33 mouse cellular contexts compared by ENCODE assay signal in the genomic region with DNA sequence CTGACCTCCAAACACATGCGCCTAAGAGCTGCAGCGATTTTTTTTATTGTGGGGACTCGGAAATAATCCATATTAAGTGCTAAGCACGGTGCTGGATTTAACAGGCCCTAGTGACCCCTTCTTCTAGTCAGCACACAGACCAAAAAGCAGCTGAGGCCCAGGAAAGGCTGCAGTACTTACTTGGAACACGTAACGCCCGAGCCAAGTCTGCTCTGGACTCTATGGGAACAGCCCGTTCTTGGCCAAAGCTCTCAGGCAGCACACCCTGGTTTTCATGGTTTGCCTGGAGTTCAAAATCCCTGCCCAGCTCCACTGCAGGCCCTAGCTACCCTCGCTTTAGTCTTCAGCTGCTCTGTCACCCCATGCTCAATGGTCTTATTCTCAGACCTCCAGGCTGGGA. TPM values are rescaled to one million over a fixed set of nuclear protein-coding genes. Genes with fewer than 3 reads are reported as not detected.
DNase-seq lines count a peak whose midpoint lies in the region; ATAC-seq and TF ChIP-seq lines count a peak whose summit lies in the region.
"Had no signal": no experiment of that assay in that cellular context is flagged by ENCODE, and none has a peak within 500 bp of the region (broad histone marks: within the 10 kb centered on the region; RNA-seq: fewer than 3 reads in every experiment).

No protein-coding gene starts in this region.

- ATAC-seq in lung, postnatal 0 days: peak; percentile 58
- ATAC-seq: CD4-positive, CD25-positive, alpha-beta regulatory T cell, adult 4 months; forebrain, postnatal 0 days; inflammation-experienced regulatory T-cells, adult 6 months; liver, embryonic 12.5 days; liver, postnatal 0 days had no signal

- no peaks in the 10 kb centered on the region for H3K27me3 ChIP-seq in lung, postnatal 0 days (replicated peaks; ENCODE audit: insufficient read depth, low read length)
- H3K27me3 ChIP-seq: embryonic facial prominence, embryonic 15.5 days; forebrain, embryonic 12.5 days; hindbrain, embryonic 15.5 days; neural tube, embryonic 12.5 days had no signal

- no peak for TF ChIP-seq CTCF in lung, postnatal 0 days (IDR thresholded peaks at IDR 0.05)

- 0 out of 2 replicates have a peak overlapping the region, but pooled peaks have one; percentile 7 for H3K27ac ChIP-seq in lung, postnatal 0 days (ENCODE audit: low read length)
- H3K27ac ChIP-seq: embryonic facial prominence, embryonic 10.5 days; embryonic facial prominence, embryonic 15.5 days; forebrain, embryonic 12.5 days; heart, embryonic 13.5 days; hindbrain, embryonic 10.5 days; hindbrain, embryonic 15.5 days; liver, embryonic 12.5 days; neural tube, embryonic 12.5 days had no signal

- H3K9ac ChIP-seq in lung, postnatal 0 days (replicated peaks; ENCODE audit: low read depth): no peak overlapping the region
- H3K9ac ChIP-seq: embryonic facial prominence, embryonic 15.5 days; forebrain, embryonic 12.5 days; forebrain, postnatal 0 days; heart, embryonic 13.5 days; hindbrain, embryonic 15.5 days; liver, embryonic 12.5 days; liver, postnatal 0 days; neural tube, embryonic 12.5 days had no signal

- no peak overlapping the region for H3K4me3 ChIP-seq in lung, postnatal 0 days (ENCODE audit: low read depth, low read length)
- H3K4me3 ChIP-seq: embryonic facial prominence, embryonic 10.5 days; embryonic facial prominence, embryonic 15.5 days; forebrain, embryonic 12.5 days; heart, embryonic 13.5 days; hindbrain, embryonic 10.5 days; hindbrain, embryonic 15.5 days; liver, embryonic 12.5 days; myocyte; neural tube, embryonic 12.5 days had no signal

- no peak overlapping the region for H3K4me2 ChIP-seq in lung, postnatal 0 days (replicated peaks; ENCODE audit: low read depth, low read length)
- H3K4me2 ChIP-seq: embryonic facial prominence, embryonic 15.5 days; forebrain, embryonic 12.5 days; heart, embryonic 13.5 days; hindbrain, embryonic 15.5 days; liver, embryonic 12.5 days; midbrain, embryonic 11.5 days; neural tube, embryonic 12.5 days had no signal

- peak; percentile 96 for DNase-seq in heart, adult 11 months
- no peak for DNase-seq in heart, postnatal 10 days
- DNase-seq in lung, postnatal 0 days (ENCODE audit: low spot score): peak; percentile 63
- DNase-seq in lung, adult 18-20 months: no peak
- peak; percentile 65 for DNase-seq in gastrocnemius, postnatal 25 days
- DNase-seq in skeletal muscle tissue, adult 2 months (ENCODE audit: low read depth, low spot score): peak; percentile 82
- DNase-seq in B cell, adult 2 months: no peak
- no peak for DNase-seq in T-cell, adult 2 months (ENCODE audit: low spot score)
- DNase-seq: adrenal gland, adult 2 months; adrenal gland, postnatal 36 days; cerebellum, adult 8-10 months; cerebellum, postnatal 25 days; forebrain, postnatal 0 days; kidney, adult 18-20 months; layer of hippocampus, postnatal 36 days; left cerebral cortex, postnatal 4 days; liver, postnatal 0 days; right cerebral cortex, adult 18-20 months; thymus, postnatal 25 days had no signal

- no peaks in the 10 kb centered on the region for H3K36me3 ChIP-seq in lung, postnatal 0 days (ENCODE audit: insufficient read depth, low read length)
- H3K36me3 ChIP-seq: embryonic facial prominence, embryonic 10.5 days; embryonic facial prominence, embryonic 15.5 days; forebrain, embryonic 12.5 days; heart, embryonic 13.5 days; hindbrain, embryonic 10.5 days; hindbrain, embryonic 15.5 days; liver, embryonic 12.5 days; neural tube, embryonic 12.5 days had no signal

- WGBS in lung, postnatal 0 days: 52% methylated on average over 9 of the region's 9 CpGs

- no peak for TF ChIP-seq EP300 in lung, postnatal 0 days (IDR thresholded peaks at IDR 0.05)

- no peaks in the 10 kb centered on the region for H3K9me3 ChIP-seq in lung, postnatal 0 days (ENCODE audit: low read length)
- H3K9me3 ChIP-seq: embryonic facial prominence, embryonic 10.5 days; embryonic facial prominence, embryonic 15.5 days; forebrain, embryonic 12.5 days; heart, embryonic 13.5 days; hindbrain, embryonic 10.5 days; hindbrain, embryonic 15.5 days; liver, embryonic 12.5 days; neural tube, embryonic 12.5 days had no signal

- intact Hi-C loops in heart, postnatal 10 days (cut with DNase I): loop anchor here (5.0 to 10.0 kb wide), 2 partner anchors 78 to 410 kb away; partner anchors contain the start of gene Adamts14

- no peaks in the 10 kb centered on the region for H3K4me1 ChIP-seq in lung, postnatal 0 days (ENCODE audit: insufficient read depth, low read depth, low read length)
- H3K4me1 ChIP-seq: heart, embryonic 13.5 days; hindbrain, embryonic 15.5 days; liver, embryonic 12.5 days; neural tube, embryonic 12.5 days had no signal

RNA-seq across cellular contexts. Expression of gene Tbata, which starts 22.9 kb away (rescaled TPM):
- not detected for total RNA-seq in heart, postnatal 10 days (2021)
- 2.1 and 2.5 TPM in 2 replicates for polyA plus RNA-seq in lung, postnatal 0 days (2015; fragmentation: Nextera tagmentation; extraction: Ambion mirVana)
- total RNA-seq in gastrocnemius, postnatal 25 days (2021): not detected
- total RNA-seq: adrenal gland, adult 2 months; adrenal gland, postnatal 36 days; megakaryocyte, adult 5-6 weeks had no signal
- polyA plus RNA-seq: adrenal gland, adult 2 months; CD4-positive, CD25-positive, alpha-beta regulatory T cell, adult 4 months; heart, embryonic 13.5 days; inflammation-experienced regulatory T-cells, adult 6 months; liver, embryonic 12.5 days; liver, postnatal 0 days; midbrain, embryonic 11.5 days; myocyte; spleen, adult 2 months had no signal

RNA-seq across cellular contexts. Expression of gene Sgpl1, which starts 47.1 kb away (rescaled TPM):
- 10 to 100 TPM; 22.3 to 32.7 TPM for total RNA-seq in heart, postnatal 10 days (2021)
- 33.7 and 36.3 TPM in 2 replicates for polyA plus RNA-seq in lung, postnatal 0 days (2015; fragmentation: Nextera tagmentation; extraction: Ambion mirVana)
- total RNA-seq in gastrocnemius, postnatal 25 days (2021): 1 to 10 TPM; 6.9 to 7.2 TPM

Comparison
In these comparisons a context has a peak if more than half of its experiments do, and no peak if none do; other contexts are left out.
1. DNase-seq: peak in heart, adult 11 months (single experiment), lung, postnatal 0 days (single experiment), gastrocnemius, postnatal 25 days (single experiment) and skeletal muscle tissue, adult 2 months (single experiment); none in heart, postnatal 10 days (0 of 2), lung, adult 18-20 months (0 of 2), B cell, adult 2 months (0 of 2) and T-cell, adult 2 months (single experiment).